Mouse (Mus musculus): ENCODE results near the gene Klb.

Klb gene

DNA sequence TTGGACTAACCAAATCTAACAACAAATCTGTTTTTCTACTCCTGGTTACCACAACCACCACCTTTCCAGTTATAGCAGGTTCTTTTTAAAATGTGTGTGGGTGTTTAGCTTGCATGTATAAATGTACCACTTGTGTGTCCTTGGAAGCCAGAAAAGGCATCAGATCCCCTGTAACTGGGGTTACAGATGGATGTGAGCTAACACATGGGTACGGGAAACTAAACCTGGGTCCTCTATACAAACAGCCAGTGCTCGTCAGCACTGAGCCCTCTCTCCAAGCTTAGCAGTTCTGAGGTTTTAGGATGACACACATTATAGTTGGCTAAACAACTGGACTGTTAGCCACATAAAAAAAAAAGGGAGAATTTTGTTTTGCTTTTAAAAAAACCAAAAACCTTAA, 37.6 kb downstream of the Klb start:
- no peak for DNase-seq

DNA sequence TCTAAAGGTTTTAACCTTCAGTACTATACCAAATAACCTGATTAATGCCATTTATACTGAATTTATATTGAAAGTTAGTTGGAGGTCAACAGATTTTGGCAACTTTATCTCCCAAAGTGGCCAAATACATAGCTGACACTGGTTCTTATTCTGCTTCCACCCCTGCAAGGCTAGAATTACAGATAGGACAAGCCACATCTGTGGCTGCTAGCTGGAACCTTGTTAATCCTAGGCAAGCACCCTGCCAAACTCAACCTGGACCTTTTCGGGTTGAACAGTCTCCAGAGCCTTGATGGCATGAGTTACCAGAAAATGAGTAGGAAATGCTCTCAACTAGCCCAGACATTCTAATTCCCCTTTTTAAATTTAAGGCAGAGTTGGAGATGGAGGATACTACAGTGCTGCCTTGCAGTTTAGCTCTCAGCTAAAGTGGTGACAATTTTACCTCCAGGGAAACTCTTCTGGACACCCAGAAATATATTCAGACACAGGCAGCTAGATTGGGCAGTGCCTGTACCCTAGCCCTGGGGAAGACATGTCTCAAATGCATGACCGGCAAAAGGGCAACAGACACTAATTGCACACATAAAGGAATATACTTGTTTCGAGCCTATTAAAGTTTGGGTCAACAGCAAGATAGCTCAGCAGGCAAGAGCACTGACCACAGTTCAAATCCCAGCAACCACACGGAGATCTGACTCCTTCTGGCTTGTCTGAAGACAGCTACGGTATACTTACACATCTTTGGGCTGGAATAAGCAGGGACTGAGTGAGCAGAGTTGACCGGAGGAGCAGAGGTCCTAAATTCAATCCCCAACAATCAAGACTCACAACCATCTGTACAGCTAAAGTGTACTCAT, 39.1 kb downstream of the Klb start:
- no peak for DNase-seq

DNA sequence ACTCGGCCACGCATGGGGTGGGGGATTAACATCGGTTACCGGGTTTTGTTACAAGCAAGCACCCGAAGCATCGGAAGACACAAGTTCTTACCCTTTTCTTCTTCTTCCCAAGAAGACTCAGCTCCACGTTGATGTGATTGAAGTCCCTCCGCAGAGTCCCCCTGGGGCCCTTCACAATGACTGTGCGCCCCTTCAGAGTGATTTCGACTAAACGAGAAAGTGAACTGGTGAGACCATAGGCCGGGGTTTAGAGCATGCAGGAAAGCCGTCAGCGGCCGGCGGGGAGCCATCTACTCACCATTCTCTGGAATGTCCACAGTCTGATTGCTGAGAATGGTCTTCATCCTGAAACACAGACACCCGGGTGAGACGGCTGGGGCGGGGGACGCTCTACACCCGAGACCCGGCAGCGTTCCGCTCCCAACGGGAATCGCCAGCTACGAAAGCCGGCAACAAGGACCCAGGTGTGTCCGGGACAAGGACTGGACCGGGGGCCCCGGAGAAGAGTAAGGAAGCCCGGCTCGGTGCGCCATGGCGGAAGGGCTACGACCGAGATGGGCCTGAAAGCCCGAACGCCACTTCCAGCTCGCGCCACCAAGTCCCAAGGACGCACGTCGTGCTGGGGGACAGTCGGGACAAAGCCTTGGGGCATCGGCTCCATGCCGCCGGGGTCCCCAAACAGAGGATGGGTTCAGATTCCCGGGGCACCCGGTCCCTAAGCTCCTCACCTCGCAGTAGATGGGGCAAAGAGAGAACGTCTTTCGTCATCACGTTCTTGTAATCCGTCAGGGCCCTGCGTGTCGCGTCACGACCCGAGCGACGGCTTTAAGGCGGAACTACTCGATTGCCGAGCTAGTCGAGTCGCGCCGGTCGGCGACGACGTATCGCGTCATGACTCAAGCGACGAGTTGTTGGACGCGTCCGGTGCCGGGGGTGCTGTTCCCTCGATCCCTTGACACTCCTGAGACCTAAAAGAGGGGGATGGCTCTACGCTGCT, 42.8 kb downstream of the Klb start, which contains the start of the genes Rpl9 and Lias:
Gene Rpl9 (minus strand): TSS at position 797 of the 997 bp plus-strand sequence.
Gene Lias (plus strand): TSS at position 850 of the 997 bp plus-strand sequence.
- DNase-seq = peak; percentile 98

DNA sequence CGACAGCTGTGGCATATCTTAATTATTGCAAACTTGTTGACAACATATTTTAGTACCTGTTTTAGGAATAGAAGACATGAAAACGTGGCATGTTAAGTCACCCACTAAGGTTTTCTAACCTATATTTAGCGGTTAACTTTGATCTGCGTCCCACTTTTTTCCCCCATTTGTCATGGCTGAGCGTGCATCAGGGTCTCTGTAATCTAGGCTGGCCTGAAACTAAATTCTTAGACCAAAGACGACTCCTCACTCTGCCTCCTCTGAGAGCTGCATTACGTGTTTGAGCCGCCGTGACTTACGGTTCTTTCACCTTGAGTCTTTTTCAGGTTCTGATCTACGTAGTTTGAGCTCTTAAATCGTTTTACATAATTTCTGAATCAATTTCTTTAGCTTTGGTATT, 43.6 kb downstream of the Klb start:
- no peak for DNase-seq

DNA sequence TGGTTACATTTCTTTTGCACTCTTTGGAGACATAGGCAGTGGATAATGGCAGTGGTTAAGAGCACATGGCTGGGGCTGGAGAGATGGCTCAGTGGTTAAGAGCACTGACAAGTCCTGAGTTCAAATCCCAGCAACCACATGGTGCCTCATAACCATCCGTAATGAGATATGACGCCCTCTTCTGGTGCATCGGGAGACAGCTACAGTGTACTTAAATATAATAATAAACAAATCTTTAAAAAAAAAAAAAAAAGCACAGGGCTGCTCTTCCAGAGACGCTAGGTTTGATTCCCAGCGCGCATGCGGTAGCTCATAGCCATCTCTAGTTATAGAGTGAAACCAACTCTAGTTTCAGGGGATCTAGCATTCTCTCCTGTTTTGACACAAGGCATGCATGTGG, 46.3 kb downstream of the Klb start:
- DNase-seq = no peak

DNA sequence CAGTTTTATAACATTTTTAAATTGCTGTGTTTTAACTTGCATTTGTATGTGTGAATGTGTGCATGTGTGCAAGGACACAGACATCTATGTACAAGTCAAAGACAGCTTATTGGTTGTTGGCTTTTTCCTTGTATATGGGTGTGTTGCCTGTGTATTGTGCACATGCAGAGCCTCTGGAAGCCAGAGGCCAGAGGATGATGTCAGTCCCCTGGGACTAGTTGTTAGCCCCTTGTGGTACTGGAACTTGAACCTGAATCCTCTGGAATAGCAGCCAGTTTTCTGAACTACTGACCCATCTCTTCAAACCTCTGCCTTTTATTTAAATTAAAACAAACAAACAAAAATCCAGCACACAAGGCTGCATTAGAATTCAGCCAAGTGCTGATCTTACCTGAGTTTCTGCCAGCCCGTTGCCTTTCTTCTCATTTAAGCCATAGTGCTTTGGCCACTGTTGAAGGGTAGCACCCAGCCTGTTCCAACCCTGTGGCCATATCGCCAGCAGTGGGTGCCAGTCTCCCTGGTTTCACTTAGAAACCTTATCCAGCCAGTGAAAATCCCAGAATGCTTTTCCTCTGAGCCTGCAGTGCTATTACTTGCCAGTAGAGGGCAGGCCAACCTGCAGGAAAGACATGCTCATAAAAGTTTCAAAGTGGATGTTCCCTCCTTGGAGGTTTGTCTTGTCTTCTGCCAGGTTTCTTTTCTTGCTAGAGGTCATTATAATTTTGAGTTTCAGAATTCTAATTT, 53.3 kb downstream of the Klb start:
- DNase-seq = peak; percentile 78

DNA sequence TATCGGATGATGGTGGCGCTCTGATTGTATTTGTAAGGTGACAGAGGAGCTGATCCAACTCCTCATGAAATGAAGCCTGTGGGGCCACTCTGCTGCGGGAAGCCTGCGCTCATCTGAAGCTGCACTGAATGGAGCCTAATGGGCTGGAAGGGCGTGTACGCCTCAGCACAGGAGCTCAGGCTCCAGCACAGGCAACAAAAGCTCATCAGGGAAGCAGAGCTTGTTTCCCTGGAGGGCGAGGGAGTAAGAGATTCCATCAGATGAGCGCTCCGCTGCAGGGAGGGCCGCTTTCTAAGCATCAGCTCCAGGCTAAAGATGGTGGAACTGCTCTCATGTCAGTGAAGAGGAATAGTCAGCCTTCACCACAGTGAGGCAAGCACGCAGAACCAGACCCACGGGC, 59.9 kb downstream of the Klb start:
- no peak for DNase-seq

DNA sequence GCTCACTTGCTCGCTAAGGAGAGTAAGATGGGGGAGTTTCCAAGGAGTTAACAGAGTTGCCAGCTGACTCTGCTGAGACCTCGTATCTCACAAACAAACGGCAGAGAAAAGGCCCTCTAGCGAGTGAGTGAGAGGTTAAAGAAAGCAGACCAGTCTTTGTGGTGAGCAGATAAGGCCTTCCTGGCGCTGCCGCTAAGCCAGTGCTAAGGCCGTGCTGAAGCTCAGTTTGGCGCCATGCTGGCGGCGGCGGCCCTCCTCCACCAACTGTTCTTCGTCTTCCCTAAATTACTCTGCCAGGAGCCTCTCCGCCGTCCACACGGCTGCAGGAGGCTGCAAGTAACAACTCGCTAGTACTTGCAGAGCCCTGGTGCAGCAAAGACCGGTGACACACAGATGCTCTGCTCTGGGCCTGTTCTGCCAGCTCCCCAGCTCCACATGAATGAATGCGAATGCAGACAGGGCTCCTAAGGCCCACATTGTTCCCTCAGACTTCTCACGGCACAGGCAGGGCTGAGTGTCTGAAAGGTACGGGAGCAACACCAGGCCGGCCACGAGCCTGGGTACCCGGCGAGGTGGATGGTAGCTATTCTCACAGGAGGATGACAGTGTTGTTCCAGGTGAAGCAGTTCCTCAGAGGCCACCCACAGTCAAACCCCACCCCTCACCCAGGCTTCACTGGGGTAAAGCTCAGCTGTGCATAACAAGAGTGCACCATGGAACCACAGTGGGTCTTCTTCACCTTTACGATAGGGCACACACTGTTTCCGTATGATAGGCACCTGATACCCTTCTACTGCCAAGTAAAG, 67.7 kb downstream of the Klb start:
- DNase-seq = no peak

DNA sequence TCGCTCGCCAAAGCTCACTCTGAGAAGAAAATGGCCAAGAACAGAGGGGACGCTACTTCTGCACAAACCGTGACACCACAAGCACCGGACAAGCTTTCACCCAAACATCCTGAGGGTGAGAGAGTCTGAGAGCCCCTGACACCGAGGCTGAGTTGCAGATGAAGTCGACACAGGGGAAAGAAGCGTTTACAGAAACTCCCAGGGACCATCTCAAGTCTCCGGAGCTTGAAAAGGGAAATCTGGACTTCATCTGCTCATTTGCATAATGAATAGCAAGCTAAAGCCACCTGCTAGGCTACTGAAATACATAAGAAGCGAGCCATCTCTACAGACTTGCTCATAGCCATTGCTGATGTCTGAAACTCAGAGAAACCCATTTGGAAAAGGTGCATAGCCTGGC, 71.0 kb downstream of the Klb start:
- no peak for DNase-seq

DNA sequence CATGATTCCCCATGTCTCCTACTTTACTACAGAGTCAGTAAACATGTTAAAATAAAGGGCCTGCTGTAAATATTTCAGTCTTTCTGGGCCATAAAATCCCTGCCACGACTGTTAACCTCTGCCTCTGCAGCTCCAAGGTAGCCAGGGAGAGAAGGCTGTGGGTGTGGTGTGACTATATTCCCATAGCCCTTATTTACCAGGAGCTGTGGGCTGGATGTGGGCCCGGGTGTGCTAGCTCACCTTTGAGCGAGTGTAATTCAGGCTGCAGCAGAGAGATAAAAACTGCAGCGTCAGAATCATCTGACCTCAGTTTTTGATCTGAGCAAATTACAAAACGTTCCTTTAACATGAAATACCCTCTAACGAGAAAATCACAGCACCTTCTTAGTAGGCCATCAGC, 72.7 kb downstream of the Klb start:
- DNase-seq = no peak

DNA sequence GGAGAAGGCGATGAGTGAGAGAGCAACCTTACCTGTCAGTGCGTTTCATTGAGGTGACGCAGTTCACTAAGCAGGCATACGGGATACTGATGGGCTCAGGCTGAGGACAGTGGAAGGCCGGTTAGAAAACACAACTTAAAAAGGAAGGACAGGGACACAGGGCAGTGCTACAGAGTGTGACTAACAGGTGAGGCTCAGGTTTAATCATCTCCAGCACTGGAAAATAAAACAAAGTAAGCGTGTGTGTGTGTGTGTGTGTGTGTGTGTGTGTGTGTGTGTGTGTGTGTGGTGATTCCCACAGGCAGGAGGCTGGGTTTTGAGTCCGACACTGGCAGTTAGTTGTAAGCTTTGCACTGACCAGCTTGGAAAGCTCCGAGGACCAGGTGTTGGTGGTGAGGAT, 74.7 kb downstream of the Klb start:
- DNase-seq = no peak

DNA sequence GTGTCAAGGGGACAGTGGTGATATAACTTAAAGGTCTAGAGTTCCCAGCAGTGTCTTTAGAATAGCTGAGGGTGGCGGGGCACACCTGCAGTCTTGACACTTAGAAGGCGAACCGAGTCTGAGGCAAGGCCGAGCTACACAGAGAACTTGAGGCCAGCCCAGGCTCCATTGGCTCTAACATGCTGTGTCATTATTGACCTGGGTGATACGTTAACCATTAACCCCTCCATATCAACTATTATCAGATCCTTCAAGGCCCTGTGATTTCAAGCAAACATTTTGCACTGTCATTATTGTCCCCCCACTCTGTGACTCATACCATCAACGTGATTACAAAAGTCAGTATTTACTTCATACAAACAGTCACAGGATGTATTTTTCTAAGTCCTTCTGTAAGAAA, 76.1 kb downstream of the Klb start:
- DNase-seq = no peak

DNA sequence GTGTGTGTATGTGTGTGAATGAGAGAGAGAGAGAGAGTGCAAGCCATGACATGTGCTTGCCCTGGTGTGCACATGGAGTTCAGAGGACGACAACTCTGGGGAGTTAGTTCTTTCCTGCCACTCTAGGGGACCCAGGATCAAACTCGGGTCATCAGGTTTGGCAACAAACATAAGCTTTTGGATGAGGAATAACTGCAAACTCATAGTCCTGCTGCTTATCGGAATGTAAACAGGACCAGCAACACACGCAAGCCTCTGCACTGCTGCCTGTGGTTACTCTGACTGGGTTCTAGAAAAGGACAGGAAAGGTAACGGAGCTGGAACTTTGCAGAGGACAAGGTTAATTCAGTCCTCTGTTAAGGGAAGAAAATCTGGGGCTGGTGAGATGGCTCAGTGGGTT, 77.1 kb downstream of the Klb start:
- DNase-seq = no peak

DNA sequence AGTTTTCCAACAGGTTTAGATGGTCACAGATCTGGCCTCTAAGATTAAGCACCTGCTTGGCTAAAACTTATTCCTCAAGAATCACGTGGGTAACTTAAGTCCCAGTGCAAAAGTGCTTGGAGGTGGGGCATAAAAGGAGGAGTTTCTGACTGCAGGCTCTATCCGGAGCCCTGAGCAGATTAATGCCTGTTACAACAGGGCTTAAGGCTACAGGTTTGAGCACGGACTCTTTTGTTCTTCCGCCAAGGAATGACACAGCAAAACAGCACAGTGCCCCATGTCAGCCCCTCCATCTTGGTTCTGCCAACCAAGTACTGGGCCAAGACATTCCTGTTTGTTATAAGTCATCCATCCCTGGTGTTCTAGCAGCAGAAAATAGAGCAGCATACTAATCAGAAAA, 80.2 kb downstream of the Klb start:
- no peak for DNase-seq

DNA sequence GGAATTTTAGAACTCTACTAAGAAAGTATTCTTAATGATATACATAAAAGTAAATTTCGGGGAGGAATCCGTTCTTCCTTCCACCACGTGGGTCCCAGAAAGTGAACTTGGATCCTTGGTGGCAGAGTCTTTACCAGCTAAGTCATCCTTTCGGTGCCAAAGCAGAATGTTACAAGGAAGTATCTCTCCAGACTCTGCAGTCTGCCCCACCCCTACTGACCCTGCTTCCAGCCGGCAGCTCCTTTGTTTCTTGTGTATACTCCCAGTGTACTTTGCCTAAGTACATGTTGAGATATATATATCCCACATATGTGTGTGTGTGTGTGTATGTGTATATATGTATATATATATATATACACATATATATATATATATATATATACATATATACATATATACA, 81.3 kb downstream of the Klb start:
- DNase-seq = no peak
